Mouse (Mus musculus): ENCODE measurements around the gene Dapl1.

GRCm38 (mm10) chr2:59470326-59471031 lies 14.0 kb upstream of the Dapl1 start:
- TF ChIP-seq CTCF (IDR thresholded peaks at IDR 0.05; ENCODE audit: low read depth, low read length) (no peak), POLR2A (IDR thresholded peaks at IDR 0.05; ENCODE audit: extremely low read depth, insufficient read depth, low read length) (no peak)

Data from liver, adult 2 months (tissue).